Mouse (Mus musculus) layer of hippocampus, postnatal 25 days (tissue): ENCODE results near the gene Phactr2. TPM values are rescaled to one million over a fixed set of nuclear protein-coding genes. Genes with fewer than 3 reads are reported as not detected.

Source experiments
- DNase-seq, 2 experiments: peaks; one replicate each; pipeline ENCODE4 v3.0.0; 2022; ENCODE audit warnings: mixed read lengths in 2 of 2, low spot score in 1 of 2; ENCODE audit errors: extremely low spot score in 1 of 2
- total RNA-seq, 2 experiments: library from RNA; stranded (reverse); gene quantifications; 2 replicates each; pipeline ENCODE4 v1.2.3; 2021

Phactr2 gene
- total RNA-seq, 2 experiments from 2014 or later, result 20.1 to 20.6 TPM

DNA sequence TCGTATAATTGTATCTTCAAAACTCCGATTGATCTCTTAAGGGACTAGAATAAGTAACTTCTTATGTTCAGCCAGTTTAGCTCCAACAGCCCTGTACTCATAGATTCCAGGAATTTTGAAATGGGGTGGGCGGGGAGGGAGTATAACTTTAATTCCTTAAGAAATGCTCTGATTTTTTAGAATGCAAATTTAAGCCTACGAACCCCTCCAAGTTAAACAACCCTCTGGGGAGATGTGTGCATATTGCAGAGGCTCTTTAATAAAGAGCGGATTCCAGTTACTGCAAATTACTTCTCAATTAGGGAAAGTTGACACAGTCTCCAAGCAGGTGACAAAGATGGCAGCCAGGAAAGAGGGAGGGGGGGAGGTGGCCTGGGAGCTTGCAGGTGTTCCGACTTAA, 138.4 kb downstream of the Phactr2 start:
- DNase-seq, result no peak

- no peak for DNase-seq
Measured at GRCm38 (mm10) chr10:13335347-13335746, 138.9 kb downstream of the Phactr2 start.

GRCm38 (mm10) chr10:13333781-13334180, 140.4 kb downstream of the Phactr2 start:
- no peak for DNase-seq

DNA sequence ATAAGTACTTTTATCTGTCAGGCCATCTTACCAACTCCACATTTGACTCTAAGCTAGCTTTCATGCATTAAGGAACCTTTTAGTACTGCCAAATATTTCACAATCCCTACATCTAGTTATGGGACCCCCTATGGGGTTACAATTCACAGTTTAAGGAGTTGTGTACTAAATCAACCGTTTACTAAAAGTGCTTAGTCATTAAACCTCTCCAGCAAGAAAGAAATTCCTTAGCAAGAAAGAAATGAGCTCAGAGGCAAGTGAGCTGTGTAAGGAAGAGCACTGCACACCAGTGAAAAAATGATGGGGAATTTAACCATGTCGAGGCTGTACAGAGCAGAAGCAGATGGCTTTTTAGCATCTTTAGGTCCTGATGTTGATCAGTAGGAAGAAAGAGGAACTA, 141.2 kb downstream of the Phactr2 start:
- no peak for DNase-seq

DNA sequence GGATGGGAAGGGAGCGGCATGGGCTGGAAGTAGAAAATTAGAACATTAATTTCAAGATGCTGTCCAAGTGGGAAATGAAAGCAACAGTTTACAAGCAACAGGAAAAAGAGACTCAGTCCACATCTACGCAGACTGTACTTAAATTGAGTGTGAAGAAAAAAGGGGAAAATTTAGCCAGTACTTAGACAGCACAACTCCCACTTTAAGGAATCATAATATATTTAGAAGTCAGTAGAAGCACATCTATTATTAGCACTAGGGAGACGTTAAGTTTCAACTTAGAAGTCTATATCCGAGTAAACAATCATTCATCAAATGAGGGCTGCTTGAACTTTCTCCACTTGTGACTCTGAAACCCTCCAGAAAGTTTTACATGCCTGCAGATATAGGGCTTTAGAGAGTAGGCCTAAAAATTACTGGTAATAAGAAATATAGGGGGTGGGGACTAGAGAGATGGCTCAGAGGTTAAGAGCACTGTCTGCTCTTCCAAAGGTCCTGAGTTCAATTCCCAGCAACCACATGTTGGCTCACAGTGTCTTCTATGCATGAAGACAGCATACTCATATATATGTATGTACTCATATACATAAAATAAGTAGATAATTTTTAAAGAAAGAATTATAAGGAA, 142.7 kb downstream of the Phactr2 start:
- no peak for DNase-seq

DNA sequence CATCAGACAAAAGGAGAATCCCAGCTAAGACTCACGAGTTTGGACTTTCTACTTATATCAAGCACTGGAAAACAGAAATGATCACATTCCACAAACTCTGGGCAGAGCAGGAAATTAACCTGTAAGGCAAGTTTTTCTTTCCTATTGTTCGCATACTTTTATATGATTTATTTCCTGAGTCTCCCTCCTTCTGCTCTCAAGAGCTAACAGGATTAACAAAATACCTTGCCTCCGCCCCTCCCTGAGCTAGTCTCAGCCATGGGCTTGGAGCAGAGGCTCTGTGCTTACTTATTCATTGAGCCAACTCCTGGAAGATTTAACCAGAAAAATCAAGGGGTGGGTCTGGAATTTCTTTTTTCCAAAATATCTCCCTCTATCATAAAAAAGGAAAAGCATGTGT, 145.6 kb downstream of the Phactr2 start:
- DNase-seq, result no peak

GRCm38 (mm10) chr10:13326149-13326873, 147.9 kb downstream of the Phactr2 start:
- DNase-seq, result no peak

GRCm38 (mm10) chr10:13323806-13324411, 150.3 kb downstream of the Phactr2 start:
- DNase-seq, result peak; percentile 20 to 32

- DNase-seq, result no peak
Measured at GRCm38 (mm10) chr10:13323139-13323805, 150.9 kb downstream of the Phactr2 start.

GRCm38 (mm10) chr10:13314999-13315398, 159.2 kb downstream of the Phactr2 start:
- no peak for DNase-seq

GRCm38 (mm10) chr10:13312576-13312975, 161.6 kb downstream of the Phactr2 start:
- DNase-seq, result no peak

- no peak for DNase-seq
Measured at GRCm38 (mm10) chr10:13311612-13312011, 162.6 kb downstream of the Phactr2 start.

DNA sequence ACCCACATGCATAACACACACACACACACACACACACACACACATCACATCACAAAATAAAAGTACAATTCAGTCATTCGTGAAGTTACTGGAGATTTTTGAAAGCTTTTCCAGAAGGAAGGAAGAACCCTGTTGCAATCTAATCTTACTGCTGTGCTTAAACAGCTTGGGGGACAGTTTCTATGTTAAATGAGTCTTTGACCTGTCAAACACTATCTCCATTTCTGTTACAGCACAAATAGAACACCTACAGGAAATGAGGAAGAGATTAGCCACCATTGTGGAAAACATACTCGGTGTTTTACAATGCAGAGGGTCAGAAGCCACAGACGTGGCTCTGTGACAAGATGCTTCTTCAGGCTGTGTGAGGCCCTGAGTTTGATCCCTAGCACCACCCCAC, 164.1 kb downstream of the Phactr2 start:
- DNase-seq, result no peak

DNA sequence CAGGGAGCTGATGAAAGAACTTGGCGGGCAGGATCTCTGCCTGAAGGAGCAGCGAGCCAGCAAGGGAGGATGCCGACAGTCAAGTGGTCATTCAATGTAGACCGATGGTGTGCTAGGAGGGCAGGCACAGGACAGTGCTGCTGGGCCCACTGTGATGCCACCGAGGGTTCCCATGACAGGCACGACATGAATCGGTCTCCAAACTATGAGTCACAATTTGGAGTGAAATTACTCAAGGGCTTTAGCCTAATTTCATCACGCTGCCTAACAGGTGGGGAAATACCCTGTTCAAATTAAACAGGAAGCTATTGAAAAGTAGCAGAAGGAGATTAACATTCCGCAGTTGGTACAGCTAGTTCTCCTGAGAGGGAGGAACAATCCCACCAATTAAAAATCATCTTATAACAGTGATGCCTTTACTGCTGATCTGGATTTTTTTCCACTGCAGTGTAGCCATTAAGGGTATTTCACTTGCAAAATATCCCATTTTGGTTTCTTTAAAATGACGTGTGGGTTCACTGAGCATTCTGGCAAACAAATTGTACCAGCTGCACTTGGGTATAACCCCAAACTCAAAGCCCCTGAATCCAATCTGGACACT, 169.5 kb downstream of the Phactr2 start:
- no peak for DNase-seq

DNA sequence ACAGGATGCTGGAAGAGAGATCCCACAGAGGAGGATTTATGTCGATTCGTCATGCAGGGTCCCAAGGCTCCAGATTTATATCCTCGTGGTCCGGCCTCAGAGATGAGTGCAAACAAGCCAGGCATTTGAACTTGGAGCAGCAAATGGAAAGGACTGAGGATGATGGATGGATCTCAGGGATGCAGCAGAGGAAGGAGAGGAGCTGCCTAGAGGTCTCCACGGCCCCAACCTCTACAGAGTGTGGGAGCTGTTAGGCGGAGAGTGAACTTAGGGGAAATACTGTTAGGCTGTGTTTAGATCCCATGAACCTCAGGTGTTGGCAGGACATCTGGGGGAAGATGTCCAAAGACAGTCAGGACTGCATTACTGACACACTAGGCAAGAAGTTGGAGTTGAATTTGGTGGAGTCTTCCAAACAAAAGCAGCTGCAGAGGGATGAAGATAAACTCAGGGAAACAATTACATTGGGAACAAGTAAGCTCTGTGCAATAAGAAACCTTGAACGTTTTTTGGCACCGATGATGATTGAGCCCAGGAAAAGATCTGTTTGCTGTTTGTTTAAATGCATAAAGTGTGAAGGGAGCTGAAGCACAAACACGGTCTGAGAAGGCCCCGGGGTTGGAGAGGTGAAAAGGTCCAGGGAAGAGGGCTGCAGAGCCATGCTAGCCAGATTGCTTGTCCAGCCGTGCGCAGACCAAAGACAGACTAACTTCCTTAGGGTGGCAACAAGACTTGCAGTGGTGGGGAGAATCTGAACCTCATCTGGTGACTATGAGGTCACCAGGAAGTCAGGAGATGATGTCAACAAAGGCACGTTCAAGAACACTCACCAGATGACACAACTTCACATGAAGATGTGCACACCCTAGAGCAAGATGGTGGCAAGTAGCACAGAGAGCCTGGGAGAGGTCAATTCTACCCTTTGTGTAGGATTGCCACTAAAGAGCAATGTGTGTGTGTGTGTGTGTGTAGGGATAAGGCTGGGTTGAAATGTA, 170.6 kb downstream of the Phactr2 start:
- DNase-seq, result no peak

GRCm38 (mm10) chr10:13300601-13301000, 173.6 kb downstream of the Phactr2 start:
- no peak for DNase-seq

DNA sequence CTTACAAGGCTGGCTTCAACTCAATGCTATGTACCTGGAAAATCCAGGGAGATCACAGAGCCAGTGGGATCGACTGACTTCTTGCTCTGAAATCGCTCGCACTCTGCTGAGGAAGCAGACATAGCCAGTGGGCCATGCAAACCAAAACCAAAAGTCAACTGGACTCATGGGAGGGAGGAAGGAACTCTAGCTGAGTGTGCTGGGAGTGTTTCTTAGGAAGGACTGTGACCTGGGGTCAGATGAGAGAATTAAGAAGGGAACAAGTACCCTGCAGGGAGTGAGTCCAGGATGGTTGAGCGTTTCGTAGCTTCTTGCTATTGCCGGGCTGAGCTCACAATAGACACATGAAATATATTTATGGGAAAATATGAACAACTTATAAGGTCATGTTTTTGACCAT, 174.0 kb downstream of the Phactr2 start:
- no peak for DNase-seq

DNA sequence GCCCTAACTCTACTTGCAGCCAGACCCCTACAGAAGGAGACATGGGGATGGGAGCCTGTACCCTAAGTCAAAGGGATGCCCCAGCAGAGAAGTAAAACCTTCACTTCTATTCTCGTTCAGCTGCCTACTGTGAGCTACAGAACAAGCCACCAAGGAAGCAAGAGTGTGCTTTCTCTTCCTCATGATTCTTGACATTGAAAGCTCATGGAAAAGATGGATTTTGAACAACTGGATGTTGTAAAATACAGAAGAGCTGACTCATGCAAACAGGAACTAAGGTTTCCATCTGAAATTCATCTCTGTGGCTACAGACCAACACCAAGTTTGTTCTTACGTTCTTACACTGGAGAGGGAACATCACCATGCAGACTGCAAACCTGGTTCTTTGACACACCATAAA, 179.3 kb downstream of the Phactr2 start:
- no peak for DNase-seq

DNA sequence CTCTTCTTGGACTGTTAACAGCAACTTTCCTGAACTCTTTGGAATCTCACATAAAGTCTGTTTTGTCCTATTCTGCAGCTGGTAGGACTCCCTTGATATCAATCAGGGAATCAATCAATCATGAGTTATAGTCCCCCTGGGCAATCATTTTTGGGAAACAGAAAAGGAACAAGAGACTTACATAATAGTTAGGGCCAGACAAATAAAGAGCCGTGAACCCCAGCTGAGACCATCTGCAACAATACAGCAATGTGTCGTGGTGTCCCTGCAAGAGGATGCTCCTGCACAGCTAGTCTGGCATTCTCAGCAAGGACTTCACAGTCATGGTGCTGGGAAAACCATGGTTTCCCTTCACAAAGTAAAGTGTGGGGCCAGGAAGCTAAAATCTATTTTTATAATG, 182.2 kb downstream of the Phactr2 start:
- DNase-seq, result no peak
